Mouse (Mus musculus) testis, adult 2 months (tissue): Measurements from ENCODE around the gene Myo1e.

Source experiments
- CTCF ChIP-seq: fragments of 200-500 bp; IDR thresholded peaks from 2 replicates; pipeline ENCODE4 v1.5.1; 2012; ENCODE audit warnings: low read depth, mild to moderate bottlenecking, inconsistent platforms, low read length, moderate library complexity; ENCODE audit not compliant: control insufficient read depth, insufficient read depth, insufficient replicate concordance
- POLR2A ChIP-seq: fragments of 200-500 bp; IDR thresholded peaks from 2 replicates; pipeline ENCODE4 v1.6.1; 2012; ENCODE audit warnings: low read depth, mild to moderate bottlenecking, inconsistent platforms, low read length, moderate library complexity; ENCODE audit not compliant: control insufficient read depth

GRCm38 (mm10) chr9:70196956-70197659, 10.0 kb upstream of the Myo1e start:
- TF ChIP-seq CTCF = no peak
- no peak for TF ChIP-seq POLR2A
